Mouse (Mus musculus) MEL (cell line): ENCODE measurements around the gene Slc51a.

Source experiments
- CTCF ChIP-seq, 3 experiments: IDR thresholded peaks in 2 of 3; conservative IDR thresholded peaks in 1 of 3; 2 replicates each; pipeline ENCODE4 v1.5.1; 2011 to 2012; ENCODE audit warnings: low read length in 3 of 3, low read depth in 2 of 3, mild to moderate bottlenecking in 2 of 3, improper control_type of control experiment in 1 of 3, inconsistent platforms in 1 of 3, mixed read lengths in 1 of 3, moderate library complexity in 1 of 3; ENCODE audit not compliant: control insufficient read depth in 1 of 3, insufficient read depth in 1 of 3, poor library complexity in 1 of 3, severe bottlenecking in 1 of 3
- MAFK ChIP-seq: IDR thresholded peaks from 2 replicates; pipeline ENCODE4 v1.6.1; 2011; ENCODE audit warnings: low read depth, mild to moderate bottlenecking, low read length, improper control_type of control experiment, borderline replicate concordance
- MAZ ChIP-seq: IDR thresholded peaks from 2 replicates; pipeline ENCODE4 v1.6.1; 2012; ENCODE audit warnings: low read depth, mild to moderate bottlenecking, inconsistent platforms, low read length, improper control_type of control experiment
- MXI1 ChIP-seq: IDR thresholded peaks from 2 replicates; pipeline ENCODE4 v1.6.1; 2011; ENCODE audit warnings: mild to moderate bottlenecking, low read depth, low read length, improper control_type of control experiment
- MYC ChIP-seq: IDR thresholded peaks from 2 replicates; pipeline ENCODE4 v1.6.1; 2011; ENCODE audit warnings: low read depth, mild to moderate bottlenecking, low read length, improper control_type of control experiment, moderate library complexity
- NRF1 ChIP-seq: IDR thresholded peaks from 2 replicates; pipeline ENCODE4 v1.6.1; 2014; ENCODE audit warnings: low read depth, mild to moderate bottlenecking, inconsistent platforms, low read length, improper control_type of control experiment, moderate library complexity; ENCODE audit not compliant: poor library complexity, insufficient read depth, severe bottlenecking
- POLR2A ChIP-seq, 2 experiments: IDR thresholded peaks; 2 replicates each; pipeline ENCODE4 v1.6.1; 2011 to 2012; ENCODE audit warnings: low read length in 2 of 2, mild to moderate bottlenecking in 2 of 2, control low read depth in 1 of 2, improper control_type of control experiment in 1 of 2, low read depth in 1 of 2, moderate library complexity in 1 of 2; ENCODE audit not compliant: control insufficient read depth in 1 of 2, insufficient read depth in 1 of 2, poor library complexity in 1 of 2
- POLR2AphosphoS2 ChIP-seq: IDR thresholded peaks from 2 replicates; pipeline ENCODE4 v1.6.1; 2011; ENCODE audit warnings: low read length, improper control_type of control experiment
- SIN3A ChIP-seq: IDR thresholded peaks from 2 replicates; pipeline ENCODE4 v1.6.1; 2012; ENCODE audit warnings: low read length, improper control_type of control experiment, inconsistent platforms
- TAL1 ChIP-seq: IDR thresholded peaks from 2 replicates; pipeline ENCODE4 v1.6.1; 2012; ENCODE audit warnings: mild to moderate bottlenecking, inconsistent platforms, low read length, moderate library complexity, mixed read lengths
- TBP ChIP-seq: IDR thresholded peaks from 2 replicates; pipeline ENCODE4 v1.8.0; 2011; ENCODE audit warnings: low read depth, low read length, improper control_type of control experiment
- USF2 ChIP-seq, 2 experiments: IDR thresholded peaks; 2 replicates each; pipeline ENCODE4 v1.6.1; 2011 to 2012; ENCODE audit warnings: improper control_type of control experiment in 2 of 2, low read length in 2 of 2, borderline replicate concordance in 1 of 2, inconsistent platforms in 1 of 2, low read depth in 1 of 2, mild to moderate bottlenecking in 1 of 2; ENCODE audit not compliant: insufficient read depth in 1 of 2
- ZNF384 ChIP-seq: IDR thresholded peaks from 2 replicates; pipeline ENCODE4 v1.6.1; 2012; ENCODE audit warnings: low read depth, mild to moderate bottlenecking, inconsistent platforms, low read length, improper control_type of control experiment

DNA sequence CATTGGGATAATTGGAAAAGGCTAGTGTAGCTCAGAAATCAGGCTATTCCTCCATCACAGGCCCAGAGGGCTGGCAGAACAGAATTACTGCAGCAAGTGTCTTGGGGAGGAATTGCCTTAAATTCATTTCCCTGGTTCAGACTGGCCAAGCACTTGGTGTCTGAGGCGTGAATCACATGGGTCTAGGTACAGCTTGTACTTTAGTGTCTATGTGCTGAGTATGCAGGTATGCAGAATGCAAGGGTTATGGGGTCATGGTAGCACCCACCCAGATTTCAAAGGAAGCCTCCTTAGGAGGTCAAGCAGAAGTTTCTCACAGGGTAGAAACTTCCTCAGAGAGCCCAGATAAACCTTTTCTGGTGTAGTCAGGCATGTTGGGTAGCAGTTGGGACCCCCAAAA, 42.1 kb downstream of the Slc51a start:
- TF ChIP-seq USF2 (IDR thresholded peaks at IDR 0.05; ENCODE audit: borderline replicate concordance in 1 of 2, insufficient read depth in 1 of 2, low read depth in 1 of 2, low read length in 2 of 2): no peak
- TF ChIP-seq CTCF (IDR thresholded peaks at IDR 0.05 in 2 of 3, conservative IDR thresholded peaks at IDR 0.05 in 1 of 3; ENCODE audit: control insufficient read depth in 1 of 3, insufficient read depth in 1 of 3, low read depth in 2 of 3, low read length in 3 of 3, poor library complexity in 1 of 3, severe bottlenecking in 1 of 3): no peak
- TF ChIP-seq POLR2A (IDR thresholded peaks at IDR 0.05; ENCODE audit: control insufficient read depth in 1 of 2, insufficient read depth in 1 of 2, low read depth in 1 of 2, low read length in 2 of 2, poor library complexity in 1 of 2): no peak
- TF ChIP-seq SIN3A: no peak
- TF ChIP-seq TBP: no peak
- TF ChIP-seq MYC: no peak
- TF ChIP-seq ZNF384: no peak
- TF ChIP-seq MAZ: no peak
- TF ChIP-seq POLR2AphosphoS2: no peak
- no peak for TF ChIP-seq NRF1
- no peak for TF ChIP-seq TAL1
- no peak for TF ChIP-seq MAFK
- no peak for TF ChIP-seq MXI1
